In genomic region chr13:75750785-75751184, GRCm38 (mm10) we compare ENCODE assay signal across 28 mouse cellular contexts.
"Had no signal": no experiment of that assay in that cellular context is flagged by ENCODE, and none has a peak within 500 bp of the region (broad histone marks: within the 10 kb centered on the region; RNA-seq: fewer than 3 reads in every experiment).

No protein-coding gene starts in this region.

- H3K4me1 ChIP-seq: hindbrain, embryonic 10.5 days; hindbrain, embryonic 12.5 days; intestine, embryonic 15.5 days; limb, embryonic 10.5 days; limb, embryonic 12.5 days had no signal

- H3K4me3 ChIP-seq: gastrocnemius, adult 2 months; heart, adult 2 months; heart, embryonic 13.5 days; heart, embryonic 15.5 days; hindbrain, embryonic 10.5 days; hindbrain, embryonic 12.5 days; intestine, embryonic 15.5 days; layer of hippocampus, adult 2 months; left cerebral cortex, adult 2 months; limb, embryonic 10.5 days; limb, embryonic 12.5 days; liver, embryonic 12.5 days; liver, embryonic 15.5 days had no signal

- H3K9ac ChIP-seq: heart, embryonic 13.5 days; heart, embryonic 15.5 days; hindbrain, embryonic 12.5 days; hindbrain, embryonic 14.5 days; intestine, embryonic 15.5 days; limb, embryonic 12.5 days; liver, embryonic 12.5 days; liver, embryonic 15.5 days; liver, postnatal 0 days had no signal

- H3K36me3 ChIP-seq: heart, embryonic 13.5 days; heart, embryonic 15.5 days; hindbrain, embryonic 10.5 days; hindbrain, embryonic 12.5 days; intestine, embryonic 15.5 days; limb, embryonic 10.5 days; limb, embryonic 12.5 days had no signal

- H3K9me3 ChIP-seq: heart, embryonic 13.5 days; heart, embryonic 15.5 days; hindbrain, embryonic 10.5 days; hindbrain, embryonic 12.5 days; intestine, embryonic 15.5 days; limb, embryonic 10.5 days; limb, embryonic 12.5 days; liver, embryonic 12.5 days; liver, embryonic 15.5 days had no signal

- DNase-seq: gastrocnemius, adult 2 months; gastrocnemius, postnatal 10 days; gastrocnemius, postnatal 25 days; heart, adult 2 months; heart, postnatal 14 days; heart, postnatal 4 days; kidney, adult 18-20 months; kidney, adult 8-10 months; kidney, postnatal 10 days; kidney, postnatal 25 days; kidney, postnatal 4 days; liver, postnatal 0 days had no signal

- ATAC-seq: hindbrain, embryonic 16.5 days; inflammation-experienced regulatory T-cells, adult 6 months; intestine, embryonic 15.5 days; intestine, postnatal 0 days; liver, embryonic 12.5 days; liver, postnatal 0 days had no signal

- H3K27me3 ChIP-seq: heart, embryonic 13.5 days; heart, embryonic 15.5 days; hindbrain, embryonic 12.5 days; intestine, embryonic 15.5 days; limb, embryonic 12.5 days; liver, embryonic 12.5 days; liver, embryonic 15.5 days had no signal

- H3K27ac ChIP-seq: heart, adult 2 months; heart, embryonic 13.5 days; heart, embryonic 15.5 days; hindbrain, embryonic 10.5 days; hindbrain, embryonic 12.5 days; hindbrain, embryonic 14.5 days; intestine, embryonic 15.5 days; layer of hippocampus, adult 2 months; left cerebral cortex, adult 2 months; limb, embryonic 10.5 days; limb, embryonic 12.5 days; liver, embryonic 12.5 days; liver, embryonic 15.5 days had no signal

- H3K4me2 ChIP-seq: heart, embryonic 11.5 days; heart, embryonic 13.5 days; heart, embryonic 15.5 days; hindbrain, embryonic 12.5 days; hindbrain, embryonic 14.5 days; intestine, embryonic 15.5 days; limb, embryonic 12.5 days; liver, embryonic 12.5 days; liver, embryonic 15.5 days had no signal
